Mouse (Mus musculus) cerebellum, adult 11-12 months (tissue): ENCODE results near the gene Il18rap.
"Not testable (repeated sequence)": the region's sequence is repeated elsewhere in the genome, so short reads cannot be mapped to it uniquely, and the experiment has no call there.

Experiments
- DNase-seq: peaks from one replicate; pipeline ENCODE4 v3.0.0; 2022

Il18rap gene

DNA sequence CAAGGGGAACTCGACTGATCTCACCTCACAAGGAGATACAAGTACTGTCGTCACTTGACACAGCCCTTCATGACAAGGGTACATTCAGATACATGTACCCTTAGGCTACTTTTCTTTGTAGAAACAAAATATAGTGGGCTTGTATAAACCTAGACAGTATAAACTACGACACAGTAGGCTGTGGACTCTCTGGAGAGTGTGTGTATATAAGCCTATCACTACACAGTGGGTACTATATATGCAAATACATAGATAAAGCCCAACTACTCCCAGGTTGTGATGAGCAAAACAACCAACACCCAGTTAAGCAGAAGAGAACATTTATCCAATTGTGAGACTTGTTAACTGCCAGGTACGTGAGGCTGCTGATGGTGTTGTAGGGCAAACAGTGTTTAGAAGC, 31.5 kb downstream of the Il18rap start:
- no peak for DNase-seq

DNA sequence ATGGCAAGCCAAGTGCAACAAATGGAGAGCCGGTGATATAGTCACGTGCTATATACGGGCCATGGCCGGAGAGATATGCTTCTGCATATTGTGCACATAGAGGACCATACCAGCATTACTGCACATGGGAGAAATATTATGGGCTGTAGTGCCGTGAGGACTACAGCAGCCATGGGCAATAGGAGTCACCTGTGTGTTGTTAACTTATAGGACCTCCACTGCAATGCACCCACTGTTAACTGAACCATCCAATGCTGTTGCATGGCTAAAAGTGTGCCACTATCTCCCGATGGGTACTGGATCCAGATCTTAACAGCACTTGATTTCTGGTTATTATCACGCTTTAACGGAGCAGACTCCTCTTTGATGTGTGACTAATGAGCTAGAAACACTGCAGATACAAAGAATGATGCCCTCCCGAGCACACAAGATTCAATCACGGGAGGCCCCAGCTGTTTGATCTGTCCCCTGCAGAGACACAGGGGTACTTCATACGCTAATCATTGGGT, 32.0 kb downstream of the Il18rap start:
- no peak for DNase-seq

DNA sequence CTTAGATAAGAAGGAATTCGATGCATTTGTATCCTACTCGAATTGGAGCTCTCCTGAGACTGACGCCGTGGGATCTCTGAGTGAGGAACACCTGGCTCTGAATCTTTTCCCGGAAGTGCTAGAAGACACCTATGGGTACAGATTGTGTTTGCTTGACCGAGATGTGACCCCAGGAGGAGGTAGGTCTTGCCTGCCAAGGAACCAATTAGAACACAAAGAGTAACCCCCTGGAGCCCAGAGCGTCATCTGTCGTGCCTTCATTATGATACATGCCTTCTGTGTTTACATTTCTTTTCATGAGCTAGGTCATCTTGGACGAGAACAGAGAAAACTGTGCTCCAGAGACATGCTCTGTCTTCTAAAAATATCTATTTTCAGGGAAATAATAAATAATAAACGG, 32.6 kb downstream of the Il18rap start:
- no peak for DNase-seq

DNA sequence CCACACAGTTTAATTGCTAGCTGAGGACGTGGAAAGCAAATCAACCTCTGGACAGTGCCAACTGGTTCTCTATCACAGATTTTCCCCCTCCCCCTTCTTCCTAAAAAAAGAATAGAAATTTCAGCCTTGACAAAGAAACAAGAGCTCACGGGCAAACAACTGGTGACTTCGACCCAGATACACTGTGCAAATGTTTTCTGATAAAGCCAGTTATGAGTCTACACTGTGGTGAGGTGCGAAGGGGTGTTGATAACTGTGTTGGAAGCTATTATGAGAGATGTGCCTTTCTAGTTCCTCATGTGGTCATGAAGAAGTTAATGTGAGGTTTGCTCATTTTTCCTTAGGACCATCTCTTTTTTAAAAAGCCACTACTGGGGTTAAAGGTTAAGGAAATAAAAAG, 54.2 kb downstream of the Il18rap start:
- DNase-seq, result no peak

DNA sequence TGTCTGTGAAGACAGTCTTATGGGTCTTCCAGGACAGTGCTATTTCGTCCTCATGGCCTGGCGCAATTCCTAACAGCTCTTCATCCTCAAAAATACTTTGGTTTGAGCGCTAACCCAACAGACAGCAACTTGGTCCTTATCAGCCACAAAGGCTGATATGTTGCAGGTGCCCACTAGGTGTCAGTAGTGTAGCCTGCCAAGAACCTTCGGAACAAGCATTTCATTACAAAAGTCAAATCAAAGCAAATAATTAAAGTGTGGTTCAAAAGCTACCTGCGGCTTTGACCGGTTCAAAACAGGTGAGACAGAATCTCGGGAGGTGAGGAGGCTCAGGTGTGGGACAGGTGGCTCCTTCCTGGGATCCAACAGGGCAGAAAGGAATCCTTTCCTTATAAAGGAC, 64.6 kb downstream of the Il18rap start, which contains the start of gene Slc9a4:
TSS of gene Slc9a4 (plus strand) at position 298 of the 400 bp plus-strand sequence.
- no peak for DNase-seq

DNA sequence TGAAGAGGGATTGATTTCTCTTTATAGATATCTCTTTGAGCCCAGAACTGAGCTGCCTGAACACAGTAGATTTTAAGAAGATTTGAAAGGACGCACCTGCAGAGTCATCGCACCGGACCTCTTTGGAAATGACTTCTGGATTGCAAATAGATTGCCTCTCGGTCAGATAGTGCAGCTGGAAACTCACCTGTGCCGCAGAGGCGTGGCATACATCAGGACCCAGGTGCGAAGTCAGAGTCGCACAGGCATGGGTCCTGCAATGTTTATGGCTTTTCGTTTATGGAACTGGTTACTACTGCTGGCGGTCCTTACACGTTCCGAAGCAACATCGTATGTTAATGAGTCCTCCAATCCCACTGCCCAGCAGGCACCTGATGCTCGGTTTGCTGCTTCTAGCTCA, 65.1 kb downstream of the Il18rap start:
- no peak for DNase-seq

DNA sequence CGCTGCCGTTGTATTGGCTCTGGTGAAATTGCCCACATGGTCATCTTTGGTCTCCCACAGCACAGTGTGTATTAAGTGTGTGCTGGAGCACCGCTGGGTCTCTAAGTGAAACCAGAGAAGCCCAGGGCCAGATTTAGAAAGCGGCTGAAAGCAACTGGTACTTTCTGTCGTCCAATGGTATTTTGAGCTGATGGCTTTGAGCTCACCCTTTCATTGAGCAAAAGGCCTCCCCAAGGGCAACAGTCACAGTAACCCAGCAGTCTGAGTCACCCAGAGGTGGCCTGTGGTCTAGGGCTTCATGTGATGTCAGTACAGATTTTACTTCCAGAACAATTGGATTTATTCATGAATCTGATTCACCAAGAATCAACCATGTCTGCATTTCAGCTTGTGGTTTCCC, 71.6 kb downstream of the Il18rap start:
- DNase-seq, result no peak

DNA sequence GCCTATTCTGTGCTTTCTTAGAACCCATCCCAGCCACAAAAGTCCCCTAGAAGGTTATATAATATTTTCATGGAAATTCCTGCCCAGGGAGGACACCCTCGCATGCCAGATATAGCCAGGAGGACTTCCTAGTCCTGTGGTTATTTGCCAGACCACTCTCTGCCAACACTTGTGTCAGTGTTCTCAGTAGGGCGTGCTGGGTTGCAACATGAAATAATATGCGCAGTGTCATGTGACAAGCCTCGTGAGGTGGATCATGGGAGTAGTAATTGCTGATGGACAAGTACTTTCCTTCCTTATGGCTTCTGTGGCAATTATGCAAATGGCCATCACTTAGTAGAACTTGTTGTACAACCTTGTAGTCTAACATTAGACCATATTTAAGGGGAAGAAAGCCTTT, 75.8 kb downstream of the Il18rap start:
- DNase-seq, result no peak

DNA sequence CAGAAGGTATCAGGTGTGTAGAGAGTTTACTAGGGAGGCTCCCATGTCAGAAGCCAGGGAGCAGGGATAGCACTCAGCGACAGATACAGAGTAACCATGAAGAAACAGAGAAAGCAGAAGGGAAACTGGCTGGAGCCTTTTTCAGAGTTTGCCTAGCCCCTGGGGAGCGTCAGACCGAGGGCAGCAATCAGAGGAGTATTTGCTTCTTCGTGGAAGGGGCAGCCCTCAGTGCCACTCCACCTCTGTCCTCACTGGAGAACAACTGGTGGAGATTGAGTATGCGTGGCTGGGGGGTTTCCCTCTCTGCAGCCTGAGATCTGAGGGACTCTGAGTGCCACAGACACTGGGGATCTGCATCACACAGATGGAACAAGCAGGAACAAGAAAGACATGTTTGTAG, 82.7 kb downstream of the Il18rap start:
- DNase-seq, result no peak

DNA sequence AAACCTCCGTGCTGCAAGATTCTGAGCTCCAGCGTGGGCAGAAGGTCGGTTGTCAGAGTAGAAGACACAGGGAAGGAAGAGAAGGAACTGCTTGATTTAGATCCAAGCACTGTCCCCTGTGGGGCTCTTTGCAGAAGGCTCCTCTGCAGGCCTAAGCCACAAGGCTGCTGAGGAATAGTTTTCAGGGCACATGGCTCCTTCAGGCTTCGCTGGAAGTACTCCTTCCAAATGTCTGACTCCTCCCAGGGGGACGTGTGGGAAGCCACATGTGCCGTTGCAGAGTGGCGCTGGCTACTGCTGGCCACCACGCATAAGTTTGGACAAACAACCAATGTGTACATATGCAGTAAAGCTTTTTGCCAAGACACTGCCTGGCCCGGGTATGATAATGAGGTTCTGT, 84.5 kb downstream of the Il18rap start:
- not testable (repeated sequence) for DNase-seq

DNA sequence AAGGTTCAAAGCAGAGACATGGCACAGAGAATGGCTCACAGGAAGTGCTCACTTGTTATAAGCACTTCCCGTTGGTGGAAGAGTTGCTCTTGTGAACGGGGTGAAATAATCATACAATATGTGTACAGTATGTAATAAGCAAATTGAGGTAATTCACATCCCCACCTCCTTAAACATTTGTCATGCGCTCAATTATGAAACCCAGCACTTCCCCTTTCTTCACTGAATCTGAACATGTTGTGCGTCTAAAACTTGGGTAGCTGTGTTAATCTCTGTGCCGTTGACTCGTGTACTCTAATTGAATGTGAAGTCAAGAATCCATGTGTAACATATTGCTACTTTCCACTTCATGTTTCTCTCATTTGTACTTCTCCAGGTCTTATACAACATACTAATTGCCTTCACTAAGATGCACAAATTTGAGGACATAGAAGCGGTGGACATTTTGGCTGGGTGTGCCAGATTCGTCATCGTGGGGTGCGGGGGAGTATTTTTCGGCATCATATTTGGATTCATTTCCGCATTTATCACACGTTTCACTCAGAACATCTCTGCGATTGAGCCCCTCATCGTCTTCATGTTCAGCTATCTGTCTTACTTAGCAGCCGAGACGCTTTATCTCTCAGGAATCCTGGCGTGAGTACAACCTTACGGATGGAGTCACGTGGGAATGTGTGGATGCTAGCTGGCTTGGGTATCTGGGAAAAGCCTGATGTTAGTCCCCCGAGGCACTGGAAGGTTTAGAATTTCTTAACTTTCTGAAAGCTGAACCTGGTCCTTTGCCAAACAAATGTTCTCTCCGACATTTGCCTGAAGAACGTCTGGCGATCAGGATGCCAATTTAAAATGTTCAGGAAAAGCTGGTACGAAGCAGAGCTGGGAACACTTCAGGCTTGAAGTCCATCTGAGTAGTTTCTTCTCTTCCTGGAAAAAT, 85.5 kb downstream of the Il18rap start:
- no peak for DNase-seq
